Comparison of ENCODE assay signal across 8 mouse cellular contexts in genomic region chr6:145115476-145116097, GRCm38 (mm10). TPM values are rescaled to one million over a fixed set of nuclear protein-coding genes. Genes with fewer than 3 reads are reported as not detected.
DNase-seq lines count a peak whose midpoint lies in the region; ATAC-seq and TF ChIP-seq lines count a peak whose summit lies in the region.

Lrmp (plus strand) TSS chr6:145115653.

- peaks cover 12% of the 10 kb centered on the region for H3K4me1 ChIP-seq in neural tube, embryonic 12.5 days
- peaks cover 11% of the 10 kb centered on the region for H3K4me1 ChIP-seq in neural tube, embryonic 15.5 days
- peaks cover 9% of the 10 kb centered on the region; the same call in 1 of the 2 replicates for H3K4me1 ChIP-seq in forebrain, embryonic 14.5 days (ENCODE audit: control insufficient read depth, insufficient read depth, low read length)
- H3K4me1 ChIP-seq in liver, postnatal 0 days (ENCODE audit: insufficient read depth), result peaks cover 16% of the 10 kb centered on the region

- no peaks in the 10 kb centered on the region for H3K9me3 ChIP-seq in neural tube, embryonic 12.5 days
- H3K9me3 ChIP-seq in neural tube, embryonic 15.5 days (replicated peaks), result no peaks in the 10 kb centered on the region
- no peaks in the 10 kb centered on the region for H3K9me3 ChIP-seq in forebrain, embryonic 14.5 days (replicated peaks; ENCODE audit: control insufficient read depth, low read length)
- H3K9me3 ChIP-seq in liver, postnatal 0 days (ENCODE audit: low read length), result no peaks in the 10 kb centered on the region

- H3K27me3 ChIP-seq in neural tube, embryonic 12.5 days (replicated peaks), result 0 out of 2 replicates have a peak, but pooled peaks cover 3% of the 10 kb centered on the region
- no peaks in the 10 kb centered on the region for H3K27me3 ChIP-seq in neural tube, embryonic 15.5 days (replicated peaks)
- H3K27me3 ChIP-seq in forebrain, embryonic 14.5 days (replicated peaks; ENCODE audit: control insufficient read depth, insufficient read depth, low read length), result no peaks in the 10 kb centered on the region
- no peaks in the 10 kb centered on the region for H3K27me3 ChIP-seq in liver, postnatal 0 days (ENCODE audit: insufficient read depth, low read length)

- DNase-seq in forebrain, embryonic 14.5 days (ENCODE audit: low spot score), result no peak
- DNase-seq in liver, postnatal 0 days, result no peak
- DNase-seq in thymus, postnatal 0 days (ENCODE audit: low spot score), result peak; percentile 73
- no peak for DNase-seq in cerebellum, adult 9-11 months
- no peak for DNase-seq in left cerebral cortex, postnatal 10 days (ENCODE audit: extremely low spot score in 1 of 2, low spot score in 2 of 2)
- DNase-seq in left cerebral cortex, postnatal 14 days (ENCODE audit: low spot score in 2 of 2), result no peak

- intact Hi-C loops in left cerebral cortex, postnatal 10 days (cut with DNase I), result no loop called here
- intact Hi-C loops in left cerebral cortex, postnatal 14 days (cut with DNase I), result no loop called here

- 71% methylated on average over 6 of the region's 6 CpGs for WGBS in neural tube, embryonic 12.5 days
- WGBS in neural tube, embryonic 15.5 days, result 80% methylated on average over 6 of the region's 6 CpGs
- WGBS in forebrain, embryonic 14.5 days, result 64% methylated on average over 6 of the region's 6 CpGs
- WGBS in liver, postnatal 0 days (ENCODE audit: insufficient replicate concordance), result 42% methylated on average over 6 of the region's 6 CpGs

- no peak for TF ChIP-seq CTCF in liver, postnatal 0 days (IDR thresholded peaks at IDR 0.05; ENCODE audit: low read depth)

- H3K27ac ChIP-seq in neural tube, embryonic 12.5 days, result peak within 1 kb of the TSS; percentile 21; the same call in 1 of the 2 replicates
- no peak within 1 kb of the TSS for H3K27ac ChIP-seq in neural tube, embryonic 15.5 days (replicated peaks)
- H3K27ac ChIP-seq in forebrain, embryonic 14.5 days (ENCODE audit: low read depth, low read length), result 0 out of 2 replicates have a peak within 1 kb of the TSS, but pooled peaks have one; percentile 44
- H3K27ac ChIP-seq in liver, postnatal 0 days (ENCODE audit: low read depth), result peak within 1 kb of the TSS; percentile 76

- H3K9ac ChIP-seq in neural tube, embryonic 12.5 days, result no peak within 1 kb of the TSS
- H3K9ac ChIP-seq in neural tube, embryonic 15.5 days (replicated peaks), result no peak within 1 kb of the TSS
- H3K9ac ChIP-seq in forebrain, embryonic 14.5 days (ENCODE audit: low read length), result peak within 1 kb of the TSS; percentile 17; the same call in 1 of the 2 replicates
- no peak within 1 kb of the TSS for H3K9ac ChIP-seq in liver, postnatal 0 days (replicated peaks)

- ATAC-seq in neural tube, embryonic 12.5 days (ENCODE audit: low FRiP score, low read depth), result no peak
- no peak for ATAC-seq in neural tube, embryonic 15.5 days (ENCODE audit: low FRiP score)
- ATAC-seq in forebrain, embryonic 14.5 days, result no peak
- peak; percentile 70 for ATAC-seq in liver, postnatal 0 days

- H3K4me2 ChIP-seq in neural tube, embryonic 12.5 days (replicated peaks), result peak within 1 kb of the TSS; percentile 17; the same call in 1 of the 2 replicates
- H3K4me2 ChIP-seq in neural tube, embryonic 15.5 days, result no peak within 1 kb of the TSS
- H3K4me2 ChIP-seq in forebrain, embryonic 14.5 days (ENCODE audit: low read length), result 0 out of 2 replicates have a peak within 1 kb of the TSS, but pooled peaks have one; percentile 3
- peak within 1 kb of the TSS; percentile 45 for H3K4me2 ChIP-seq in liver, postnatal 0 days (ENCODE audit: low read depth, low read length)

- H3K4me3 ChIP-seq in neural tube, embryonic 12.5 days, result no peak within 1 kb of the TSS
- no peak within 1 kb of the TSS for H3K4me3 ChIP-seq in neural tube, embryonic 15.5 days (replicated peaks)
- H3K4me3 ChIP-seq in forebrain, embryonic 14.5 days (ENCODE audit: low read depth, low read length), result no peak within 1 kb of the TSS
- peak within 1 kb of the TSS; percentile 5 for H3K4me3 ChIP-seq in liver, postnatal 0 days (ENCODE audit: low read depth, low read length)

- H3K36me3 ChIP-seq in neural tube, embryonic 12.5 days, result no peaks in the 10 kb centered on the region
- no peaks in the 10 kb centered on the region for H3K36me3 ChIP-seq in neural tube, embryonic 15.5 days
- H3K36me3 ChIP-seq in forebrain, embryonic 14.5 days (ENCODE audit: control insufficient read depth, insufficient read depth, low read length), result no peaks in the 10 kb centered on the region
- no peaks in the 10 kb centered on the region for H3K36me3 ChIP-seq in liver, postnatal 0 days (replicated peaks; ENCODE audit: insufficient read depth, low read length)

- TF ChIP-seq EP300 in liver, postnatal 0 days (IDR thresholded peaks at IDR 0.05; ENCODE audit: low read depth), result no peak; the same call in 1 of the 2 replicates

RNA-seq across cellular contexts. Expression of gene Lrmp, which starts in this region (rescaled TPM):
- 1.9 and 2.4 TPM in 2 replicates for polyA plus RNA-seq in neural tube, embryonic 12.5 days (2016; fragmentation: Nextera tagmentation; extraction: Ambion mirVana)
- 0.60 and 16.0 TPM in 2 replicates for polyA plus RNA-seq in neural tube, embryonic 15.5 days (2015; fragmentation: Nextera tagmentation; extraction: Ambion mirVana)
- 0.58 and 1.1 TPM in 2 replicates for polyA plus RNA-seq in forebrain, embryonic 14.5 days (2014; fragmentation: Nextera tagmentation; extraction: Ambion mirVana)
- polyA plus RNA-seq in liver, postnatal 0 days (2015; fragmentation: Nextera tagmentation; extraction: Ambion mirVana), result 26.8 and 28.0 TPM in 2 replicates
- 178 TPM in 2 replicates for polyA plus RNA-seq in thymus, postnatal 0 days (2015; fragmentation: Nextera tagmentation; extraction: Ambion mirVana)
- total RNA-seq in left cerebral cortex, postnatal 10 days (2021), result 1 to 10 TPM; 1.5 to 1.9 TPM
- 1 to 10 TPM; 2.0 to 3.1 TPM for total RNA-seq in left cerebral cortex, postnatal 14 days (2021)
